Mouse (Mus musculus) neural tube, embryonic 11.5 days (tissue): ENCODE results near the gene Btf3. TPM values are rescaled to one million over a fixed set of nuclear protein-coding genes. Genes with fewer than 3 reads are reported as not detected.

Experiments used
- ATAC-seq: fragments of 200-750 bp; cut with Nextera tagmentation; 2 replicates; pipeline ENCODE4 v1.8.0; 2017; ENCODE audit warnings: moderate number of reproducible peaks, mild to moderate bottlenecking, moderate TSS enrichment, moderate library complexity; ENCODE audit not compliant: insufficient read depth, low FRiP score, low TSS enrichment
- DNase-seq: peaks from one replicate; pipeline ENCODE4 v3.0.0-alpha.2; 2015; ENCODE audit warnings: low spot score
- H3K27ac ChIP-seq: fragments of 300-500 bp; sonication (generic); 2 replicates; pipeline ENCODE4 v1.5.1; 2014; ENCODE audit warnings: low read depth, mild to moderate bottlenecking, low read length
- H3K27me3 ChIP-seq: fragments of 300-500 bp; sonication (generic); 2 replicates; pipeline ENCODE4 v1.6.1; 2014; ENCODE audit warnings: mild to moderate bottlenecking, low read length, mixed read lengths; ENCODE audit not compliant: control insufficient read depth, insufficient read depth
- H3K36me3 ChIP-seq: fragments of 300-500 bp; sonication (generic); 2 replicates; pipeline ENCODE4 v1.6.1; 2014; ENCODE audit warnings: mild to moderate bottlenecking, low read length, moderate library complexity, mixed read lengths; ENCODE audit not compliant: control insufficient read depth, insufficient read depth
- H3K4me1 ChIP-seq: fragments of 300-500 bp; sonication (generic); 2 replicates; pipeline ENCODE4 v1.6.1; 2014; ENCODE audit warnings: low read length, mixed read lengths; ENCODE audit not compliant: control insufficient read depth, insufficient read depth
- H3K4me2 ChIP-seq: fragments of 300-500 bp; sonication (generic); 2 replicates; pipeline ENCODE4 v1.6.1; 2014; ENCODE audit warnings: low read depth, mild to moderate bottlenecking, moderate library complexity
- H3K4me3 ChIP-seq: fragments of 300-500 bp; sonication (generic); 2 replicates; pipeline ENCODE4 v1.5.1; 2014; ENCODE audit warnings: low read depth, low read length
- H3K9ac ChIP-seq: fragments of 300-500 bp; sonication (generic); 2 replicates; pipeline ENCODE4 v1.6.1; 2014; ENCODE audit warnings: mild to moderate bottlenecking, low read length
- H3K9me3 ChIP-seq: fragments of 300-500 bp; sonication (generic); 2 replicates; pipeline ENCODE4 v1.6.1; 2016; ENCODE audit warnings: low read length; ENCODE audit not compliant: control insufficient read depth
- WGBS: fragments of 180-500 bp; shearing (Covaris S2); extraction: QIAGEN DNeasy Blood & Tissue Kit; methylation state at CpG from one replicate; pipeline ENCODE4 v1.1.7; 2014; 5-methylcytosine and 5-hydroxymethylcytosine counted together
- polyA plus RNA-seq: library from polyadenylated mRNA; unstranded; fragments of >200 nt; fragmentation: Nextera tagmentation; extraction: Ambion mirVana; gene quantifications from 2 replicates; pipeline ENCODE4 v1.2.1, GENCODE M21; 2014

Gene Btf3
- polyA plus RNA-seq, 1 experiment from 2014 or later, result 738 TPM

DNA sequence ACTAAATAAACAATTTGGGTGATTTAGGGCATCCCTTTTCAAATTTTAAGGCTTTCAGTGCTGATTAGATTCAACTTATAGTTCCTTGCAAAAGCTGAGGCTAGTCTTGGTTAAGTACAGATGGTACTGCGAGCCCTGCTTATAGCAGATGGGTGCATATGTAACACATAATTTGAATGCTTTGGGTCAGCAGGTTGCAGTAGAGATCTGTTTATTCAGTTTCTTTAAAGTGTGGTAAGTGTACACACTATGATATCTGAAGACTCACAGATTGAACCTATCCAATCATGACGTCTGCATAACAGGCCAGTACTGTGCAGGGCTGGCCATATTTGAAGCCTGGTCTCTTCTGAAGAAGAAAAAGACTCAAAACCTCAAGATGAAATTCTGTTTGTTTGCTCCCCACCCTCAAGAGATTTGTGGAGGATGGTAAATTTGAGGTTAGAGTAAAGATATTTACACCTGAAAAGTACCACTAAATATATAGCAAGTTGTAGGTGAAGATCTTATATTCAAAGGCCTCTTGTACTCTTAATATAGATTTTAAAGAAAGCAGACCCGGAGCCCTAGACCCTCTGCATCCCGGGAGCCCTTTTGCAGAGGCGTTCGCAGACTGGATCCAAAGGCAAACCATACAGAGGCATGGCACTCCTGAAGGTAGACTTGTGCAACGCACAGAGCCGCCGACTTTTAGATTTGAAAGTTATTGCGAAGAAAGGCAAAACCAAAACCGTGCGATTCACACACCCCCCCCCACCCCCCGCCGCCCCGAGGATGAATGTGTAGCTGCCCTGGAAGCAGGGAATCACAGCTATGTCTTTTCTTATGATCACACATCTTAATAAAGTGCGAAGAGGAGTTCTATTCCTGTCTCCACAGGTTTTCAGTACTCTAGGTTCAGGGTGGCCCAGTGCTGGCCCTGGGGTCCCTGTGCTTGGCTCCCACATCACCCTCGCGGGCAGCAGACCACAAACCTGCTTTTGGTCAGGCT is 40.9 kb upstream of the Btf3 start:
- H3K4me2 ChIP-seq, result peak overlapping the region; percentile 31
- H3K4me3 ChIP-seq, result peak overlapping the region; percentile 31
- WGBS, result under 1% methylated on average over 18 of the region's 18 CpGs
- H3K27me3 ChIP-seq, result peaks cover 87% of the 10 kb centered on the region
- ATAC-seq (no peak), DNase-seq (no peak)
- H3K9ac ChIP-seq, result peak overlapping the region; percentile 35
- 0 out of 2 replicates have a peak overlapping the region, but pooled peaks have one; percentile 15 for H3K27ac ChIP-seq
- H3K4me1 ChIP-seq, result peaks cover 10% of the 10 kb centered on the region
- no peaks in the 10 kb centered on the region for H3K9me3 ChIP-seq
- no peaks in the 10 kb centered on the region for H3K36me3 ChIP-seq

DNA sequence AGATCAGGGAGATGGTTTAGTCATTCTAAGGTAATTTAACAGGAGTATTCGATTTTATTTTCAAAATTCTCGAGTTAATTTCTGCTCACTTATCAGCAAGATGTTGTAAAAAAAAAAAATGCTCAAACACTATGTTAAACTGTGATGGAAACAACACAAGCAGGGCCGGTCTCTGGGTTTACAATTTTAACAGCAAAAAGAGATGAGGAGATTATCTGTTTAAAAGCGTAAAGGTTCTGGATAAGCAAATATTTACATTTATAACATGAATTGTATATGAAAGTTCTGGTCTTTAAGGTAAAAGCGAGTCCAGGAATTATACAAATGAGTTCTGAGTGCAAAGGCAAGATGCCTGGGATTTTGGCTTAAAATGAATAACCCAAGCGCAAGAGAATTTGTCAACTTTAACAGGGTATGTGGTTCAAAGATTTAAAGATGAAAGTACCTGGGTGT is 40.2 kb upstream of the Btf3 start:
- 6% methylated on average over 6 of the region's 6 CpGs for WGBS
- Histone ChIP-seq H3K4me1 (peaks cover 10% of the 10 kb centered on the region), H3K4me2 (peak overlapping the region; percentile 21)

DNA sequence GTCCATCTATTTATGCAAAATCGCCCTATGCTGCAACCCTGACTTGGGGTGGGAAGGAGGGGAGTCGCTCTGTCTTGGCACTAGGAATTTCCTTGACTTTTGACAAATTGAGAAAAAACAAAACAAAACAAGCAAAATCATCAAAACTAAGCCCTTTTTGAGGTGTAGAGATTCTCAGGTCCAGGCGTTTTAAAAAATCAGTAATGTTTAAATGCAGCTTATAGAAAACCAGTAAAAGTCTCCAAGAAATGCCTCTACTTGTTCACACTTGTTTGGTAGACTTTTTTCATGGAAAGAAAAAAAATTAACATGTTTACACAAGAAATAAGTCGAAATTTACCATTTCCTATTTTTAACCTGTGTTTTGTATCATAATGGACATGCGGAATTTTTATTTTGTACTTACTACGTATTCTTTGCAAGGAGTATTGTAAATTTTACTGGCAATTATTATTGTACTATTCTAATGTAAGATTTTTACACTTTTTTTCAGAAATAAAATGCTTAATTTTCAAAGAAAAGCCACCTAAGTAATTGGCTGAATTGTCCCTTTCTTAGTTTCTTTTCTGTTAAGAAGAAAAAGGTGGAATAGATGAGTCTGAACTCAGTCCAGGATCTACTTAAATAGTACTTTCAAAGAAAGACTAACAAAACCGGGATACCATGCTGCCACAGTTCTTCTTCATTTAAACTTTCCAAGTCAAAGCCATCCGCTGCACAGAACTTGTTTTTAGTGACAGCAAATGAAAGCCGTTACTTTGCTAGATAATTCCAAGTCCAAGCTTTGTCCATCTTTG is 39.6 kb upstream of the Btf3 start:
- ATAC-seq, result no peak
- 3% methylated on average over 9 of the region's 9 CpGs for WGBS
- no peaks in the 10 kb centered on the region for H3K9me3 ChIP-seq
- no peak for DNase-seq
- peak overlapping the region; percentile 61 for H3K4me3 ChIP-seq
- H3K4me2 ChIP-seq, result peak overlapping the region; percentile 65
- H3K9ac ChIP-seq, result peak overlapping the region; percentile 76
- peaks cover 91% of the 10 kb centered on the region for H3K27me3 ChIP-seq
- H3K4me1 ChIP-seq, result peaks cover 10% of the 10 kb centered on the region
- H3K36me3 ChIP-seq, result no peaks in the 10 kb centered on the region
- no peak overlapping the region; the same call in 1 of the 2 replicates for H3K27ac ChIP-seq

More for the DNA sequence above, 40.2 kb upstream of the Btf3 start:
- ATAC-seq, result no peak
- H3K9me3 ChIP-seq, result no peaks in the 10 kb centered on the region
- no peak overlapping the region for H3K27ac ChIP-seq
- peaks cover 87% of the 10 kb centered on the region for H3K27me3 ChIP-seq
- no peak for DNase-seq
- peak overlapping the region; percentile 31; the same call in 1 of the 2 replicates for H3K9ac ChIP-seq
- H3K36me3 ChIP-seq, result no peaks in the 10 kb centered on the region
- H3K4me3 ChIP-seq, result peak overlapping the region; percentile 31

DNA sequence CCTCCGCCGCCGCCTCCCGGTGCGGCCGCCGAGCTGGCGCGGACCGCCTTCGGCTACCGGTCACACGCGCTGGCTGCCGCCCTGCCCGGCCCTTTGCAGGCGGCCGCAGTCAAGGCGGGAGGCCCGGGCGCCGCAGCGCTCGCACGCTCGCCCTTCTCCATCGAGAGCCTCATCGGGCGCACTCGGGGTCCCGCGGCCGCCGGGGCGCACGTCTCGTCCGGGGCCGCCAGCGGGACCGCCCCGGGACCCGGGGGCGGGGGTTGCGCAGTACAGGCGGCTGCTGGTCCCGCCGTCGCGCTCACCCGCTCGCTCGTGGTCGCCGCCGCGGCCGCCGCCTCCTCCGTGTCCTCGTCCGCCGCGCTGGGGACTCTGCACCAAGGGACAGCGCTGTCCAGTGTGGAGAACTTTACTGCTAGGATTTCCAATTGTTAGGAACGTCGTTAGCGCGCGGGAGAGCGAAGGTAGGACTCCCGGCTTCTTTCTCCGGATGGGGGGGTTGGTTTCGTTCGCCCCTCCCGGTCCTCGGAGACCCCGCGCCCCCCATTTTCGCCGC is 38.8 kb upstream of the Btf3 start:
- Histone ChIP-seq H3K4me3 (peak overlapping the region; percentile 61), H3K36me3 (no peaks in the 10 kb centered on the region), H3K4me1 (peaks cover 10% of the 10 kb centered on the region), H3K27me3 (peaks cover 91% of the 10 kb centered on the region), H3K9ac (peak overlapping the region; percentile 76), H3K9me3 (no peaks in the 10 kb centered on the region), H3K4me2 (peak overlapping the region; percentile 65), H3K27ac (peak overlapping the region; percentile 60)
- whole genome bisulfite sequencing, result under 1% methylated on average over 56 of the region's 81 CpGs
- ATAC-seq (no peak), DNase-seq (no peak)

DNA sequence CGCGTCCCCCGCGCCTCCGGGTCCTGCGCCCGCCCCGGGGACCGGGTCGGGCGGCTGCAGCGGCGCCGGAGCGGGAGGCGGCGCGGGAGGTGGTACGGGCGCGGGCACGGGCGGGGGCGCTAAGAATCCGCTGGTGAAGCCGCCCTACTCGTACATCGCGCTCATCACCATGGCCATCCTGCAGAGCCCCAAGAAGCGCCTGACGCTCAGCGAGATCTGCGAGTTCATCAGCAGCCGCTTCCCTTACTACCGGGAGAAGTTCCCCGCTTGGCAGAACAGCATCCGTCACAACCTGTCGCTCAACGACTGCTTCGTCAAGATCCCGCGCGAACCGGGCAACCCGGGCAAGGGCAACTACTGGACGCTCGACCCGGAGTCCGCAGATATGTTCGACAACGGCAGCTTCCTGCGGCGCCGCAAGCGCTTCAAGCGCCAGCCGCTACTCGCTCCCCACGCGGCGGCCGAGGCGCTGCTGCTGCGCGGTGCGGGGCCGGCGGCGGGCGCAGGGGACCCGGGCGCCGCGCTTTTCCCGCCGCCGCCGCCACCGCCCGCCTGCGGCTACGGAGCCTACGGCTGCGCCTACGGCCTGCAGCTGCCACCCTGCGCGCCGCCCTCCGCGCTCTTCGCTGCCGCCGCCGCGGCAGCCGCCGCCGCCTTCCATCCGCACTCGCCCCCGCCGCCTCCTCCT is 38.2 kb upstream of the Btf3 start:
- H3K4me3 ChIP-seq, result peak overlapping the region; percentile 61
- peaks cover 10% of the 10 kb centered on the region for H3K4me1 ChIP-seq
- ATAC-seq (peak; percentile 26), DNase-seq (peak; percentile 74)
- H3K9ac ChIP-seq, result peak overlapping the region; percentile 76
- WGBS, result under 1% methylated on average over 57 of the region's 102 CpGs
- peak overlapping the region; percentile 65 for H3K4me2 ChIP-seq
- H3K27ac ChIP-seq, result peak overlapping the region; percentile 60
- peaks cover 91% of the 10 kb centered on the region for H3K27me3 ChIP-seq
- no peaks in the 10 kb centered on the region for H3K36me3 ChIP-seq
- no peaks in the 10 kb centered on the region for H3K9me3 ChIP-seq

DNA sequence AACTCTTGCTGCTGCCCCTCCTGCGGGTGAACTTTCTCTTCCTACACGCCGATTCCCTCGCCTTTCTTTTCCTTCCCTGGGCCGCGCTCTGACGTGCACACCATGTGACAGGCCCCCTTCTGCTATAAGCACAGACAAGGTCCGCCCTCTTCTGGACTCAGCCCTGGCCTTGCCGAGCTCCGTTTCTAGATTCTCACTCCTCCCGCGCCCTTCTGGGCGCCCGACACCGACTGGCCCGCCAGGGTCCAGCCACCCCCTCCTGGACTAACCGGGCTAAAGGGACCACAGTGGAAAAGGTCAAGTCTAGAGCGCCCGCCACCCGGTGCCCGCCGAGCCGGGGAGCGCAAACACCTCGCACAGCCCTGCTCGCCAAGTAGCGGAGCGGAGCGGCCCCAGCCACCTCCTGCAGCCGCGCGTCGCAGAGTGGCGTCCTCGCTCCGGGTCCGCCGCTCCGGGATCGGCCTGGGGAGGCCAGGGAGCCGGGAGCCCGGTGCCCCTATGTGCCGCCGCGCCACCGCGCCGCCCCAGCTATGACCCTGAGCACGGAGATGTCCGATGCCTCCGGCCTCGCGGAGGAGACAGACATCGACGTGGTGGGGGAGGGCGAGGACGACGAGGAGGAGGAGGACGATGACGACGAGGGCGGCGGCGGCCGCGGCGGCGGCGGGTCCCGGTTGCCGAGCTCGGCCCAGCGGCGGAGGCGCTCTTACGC is 37.4 kb upstream of the Btf3 start, which contains the start of gene Foxd1:
Foxd1 (plus strand) TSS at position 153 of the 712 bp plus-strand sequence.
- peaks cover 10% of the 10 kb centered on the region for H3K4me1 ChIP-seq
- peak within 1 kb of the TSS; percentile 76 for H3K9ac ChIP-seq
- H3K4me3 ChIP-seq, result peak within 1 kb of the TSS; percentile 61
- H3K36me3 ChIP-seq, result no peaks in the 10 kb centered on the region
- 0% methylated on average over 55 of the region's 76 CpGs for WGBS
- ATAC-seq, result peak; percentile 87
- peak within 1 kb of the TSS; percentile 60 for H3K27ac ChIP-seq
- no peaks in the 10 kb centered on the region for H3K9me3 ChIP-seq
- H3K4me2 ChIP-seq, result peak within 1 kb of the TSS; percentile 65
- peaks cover 86% of the 10 kb centered on the region for H3K27me3 ChIP-seq
- DNase-seq, result peak; percentile 80

DNA sequence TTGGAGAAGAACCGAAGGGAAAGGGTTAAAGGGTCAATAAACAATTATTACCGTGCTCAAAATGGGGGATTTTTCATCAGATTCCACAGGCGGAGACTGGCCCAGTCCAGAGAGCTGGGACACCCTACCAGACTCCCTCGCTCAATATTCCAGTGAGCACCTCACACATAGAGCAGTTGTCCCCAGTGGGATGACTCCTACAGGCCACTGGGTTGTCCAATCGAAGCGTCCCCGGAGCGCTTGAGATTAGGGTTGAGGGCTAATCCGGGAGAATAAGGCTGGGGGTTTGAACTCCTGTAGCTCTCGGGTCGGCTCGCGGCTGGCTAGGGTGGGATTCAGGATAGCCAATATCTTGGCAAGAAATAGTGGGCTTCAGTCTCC is 36.9 kb upstream of the Btf3 start:
- peak overlapping the region; percentile 61 for H3K4me3 ChIP-seq
- H3K9ac ChIP-seq, result no peak overlapping the region
- no peaks in the 10 kb centered on the region for H3K9me3 ChIP-seq
- ATAC-seq (peak; percentile 24), DNase-seq (peak; percentile 54)
- peaks cover 80% of the 10 kb centered on the region for H3K27me3 ChIP-seq
- WGBS, result under 1% methylated on average over 13 of the region's 13 CpGs
- H3K4me1 ChIP-seq, result peaks cover 10% of the 10 kb centered on the region
- peak overlapping the region; percentile 65 for H3K4me2 ChIP-seq
- H3K27ac ChIP-seq, result no peak overlapping the region
- no peaks in the 10 kb centered on the region for H3K36me3 ChIP-seq
